Mouse (Mus musculus): ENCODE measurements around the gene Prss12.

Prss12 gene

GRCm38 (mm10) chr3:123446708-123447537 lies at the start of gene Prss12:
Gene Prss12, plus strand, starts transcription at chr3:123446913.
- DNase-seq = peak; percentile 38 to 67

- no peak for DNase-seq
These were observed 48.9 kb upstream of the Prss12 start for GRCm38 (mm10) chr3:123397562-123398481.

- DNase-seq = no peak
These were observed 41.8 kb upstream of the Prss12 start for GRCm38 (mm10) chr3:123404945-123405344.

- no peak for DNase-seq
These were observed 34.7 kb upstream of the Prss12 start for GRCm38 (mm10) chr3:123411821-123412578.

DNA sequence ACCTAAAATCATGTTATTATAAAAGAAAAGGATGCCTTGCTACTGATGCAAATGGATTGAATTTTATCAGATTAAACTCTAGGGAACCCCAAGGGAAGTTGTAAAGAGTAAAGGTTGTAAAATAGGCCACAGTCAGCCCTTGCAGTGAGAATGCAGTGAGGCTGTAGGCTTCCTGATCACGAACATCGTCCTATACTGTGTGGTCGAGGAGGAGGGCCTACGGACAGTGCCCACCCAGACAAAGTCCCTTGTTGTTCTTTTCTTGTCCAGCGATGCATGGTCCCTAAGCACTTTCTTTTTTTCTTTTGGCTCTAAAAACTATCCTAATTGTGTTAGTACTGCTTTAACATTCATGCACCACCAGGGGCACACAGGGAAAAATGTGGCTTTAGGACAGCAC lies 33.5 kb upstream of the Prss12 start:
- DNase-seq = no peak

GRCm38 (mm10) chr3:123425647-123426046 lies 21.1 kb upstream of the Prss12 start:
- no peak for DNase-seq

DNA sequence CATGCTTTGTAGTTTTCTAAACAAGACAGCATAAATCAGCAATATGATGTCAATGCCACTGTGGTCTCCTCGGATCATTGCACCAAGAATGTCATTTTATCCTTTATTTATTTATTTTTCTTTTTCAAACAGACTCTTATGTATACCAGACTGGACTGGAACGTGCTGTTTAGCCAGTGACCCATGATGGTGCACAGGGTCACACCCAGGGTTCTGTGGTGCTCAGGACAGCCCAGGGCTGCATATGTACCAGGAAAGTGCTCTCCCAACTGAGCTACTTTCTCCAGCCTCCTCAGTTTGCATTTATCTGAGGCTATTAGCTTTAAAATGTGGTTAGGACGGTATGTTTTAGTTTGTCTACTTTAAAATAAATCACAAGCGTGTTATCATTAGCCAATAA lies 18.7 kb upstream of the Prss12 start:
- no peak for DNase-seq

DNA sequence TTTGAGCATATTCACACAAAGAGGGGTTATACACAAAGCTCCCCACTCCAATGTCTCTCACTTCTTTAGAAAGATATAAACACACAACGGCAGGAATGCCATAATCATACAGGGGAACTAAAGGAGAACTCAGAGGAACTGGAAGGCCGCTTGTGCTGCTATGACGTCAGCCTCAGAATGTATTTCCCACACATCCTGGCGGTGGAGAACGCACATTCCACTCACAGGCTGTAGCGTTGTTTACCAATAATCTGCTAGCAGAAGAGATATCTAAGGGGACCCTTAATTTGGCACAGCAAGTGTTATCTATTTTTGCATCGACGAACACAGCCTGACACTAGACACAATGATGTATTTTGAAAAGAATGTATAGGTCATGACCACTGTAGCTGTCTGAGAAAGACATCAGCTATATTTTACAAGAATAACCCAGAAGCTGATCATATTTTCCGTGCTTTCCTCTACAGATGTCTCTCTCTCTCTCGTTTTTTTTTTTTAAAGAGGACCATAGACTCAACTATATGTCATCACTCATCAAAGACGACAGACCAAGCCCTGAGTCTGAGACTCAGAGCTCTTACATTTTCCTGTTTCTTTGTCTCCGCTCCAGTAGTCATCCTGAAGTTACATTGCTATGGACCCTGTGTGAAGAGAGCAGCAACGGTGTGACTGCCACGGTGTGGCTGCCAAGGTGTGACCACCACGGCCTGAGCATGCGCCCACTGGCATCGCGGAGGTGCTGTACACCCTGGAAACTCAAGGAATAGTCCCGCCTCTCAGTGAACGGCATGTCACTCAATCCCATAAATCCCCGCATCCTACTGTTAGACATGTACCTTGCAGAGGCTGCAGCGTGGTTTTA lies 16.9 kb upstream of the Prss12 start:
- no peak for DNase-seq

- no peak for DNase-seq
These were observed 14.6 kb upstream of the Prss12 start for GRCm38 (mm10) chr3:123431951-123432674.

- DNase-seq = no peak
These were observed 13.4 kb upstream of the Prss12 start for GRCm38 (mm10) chr3:123433362-123433761.

- no peak for DNase-seq
These were observed 9.1 kb upstream of the Prss12 start for GRCm38 (mm10) chr3:123437608-123438007.

GRCm38 (mm10) chr3:123440490-123440889 lies 6.2 kb upstream of the Prss12 start:
- DNase-seq = no peak

DNA sequence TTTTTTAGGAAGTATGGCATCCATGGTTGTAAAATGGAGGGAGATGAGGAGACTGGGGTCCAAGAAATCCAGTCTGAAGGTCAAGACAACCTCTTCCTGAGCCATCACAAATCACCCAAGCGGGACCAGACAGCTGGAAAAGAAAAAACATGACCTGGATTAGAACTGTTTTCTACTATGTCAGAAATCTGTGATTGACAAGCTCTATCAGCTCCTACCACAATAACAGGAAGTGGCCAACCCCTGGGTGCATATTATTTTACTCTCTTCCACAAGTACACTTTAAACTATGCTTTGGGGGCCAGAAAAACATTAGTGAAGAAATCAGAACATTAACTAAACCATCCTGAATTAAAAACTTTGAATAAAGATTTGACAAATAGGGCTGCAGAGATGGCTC lies 2.2 kb upstream of the Prss12 start:
- DNase-seq = no peak

DNA sequence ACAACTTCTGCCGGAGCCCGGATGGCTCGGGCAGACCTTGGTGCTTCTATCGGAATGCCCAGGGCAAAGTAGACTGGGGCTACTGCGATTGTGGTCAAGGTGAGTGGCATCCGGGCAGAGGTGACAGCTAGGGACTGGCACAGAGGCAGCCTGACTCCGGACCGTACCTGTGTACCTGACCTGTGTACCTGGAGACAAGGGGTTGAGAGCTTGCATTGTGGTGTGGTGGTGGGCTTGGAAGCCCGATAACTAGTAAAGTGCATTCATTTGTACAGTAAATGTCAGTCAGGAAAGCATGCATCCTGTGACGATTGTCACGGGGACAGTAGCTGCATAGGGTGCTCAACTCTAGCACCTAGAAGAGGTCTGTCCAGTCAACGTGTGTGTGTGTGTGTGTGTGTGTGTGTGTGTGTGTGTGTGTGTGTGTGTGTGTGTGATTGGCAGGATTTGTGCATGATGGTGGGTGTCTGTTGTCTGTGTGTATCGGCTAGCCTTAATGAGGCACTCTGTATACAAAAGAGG lies 886 bp downstream of the Prss12 start:
- DNase-seq = peak in 1 of 2 experiments; percentile 32

GRCm38 (mm10) chr3:123448096-123448495 lies 1.4 kb downstream of the Prss12 start:
- no peak for DNase-seq

- DNase-seq = no peak
These were observed 3.4 kb downstream of the Prss12 start for GRCm38 (mm10) chr3:123450107-123450506.

GRCm38 (mm10) chr3:123452904-123453303 lies 6.2 kb downstream of the Prss12 start:
- no peak for DNase-seq

DNA sequence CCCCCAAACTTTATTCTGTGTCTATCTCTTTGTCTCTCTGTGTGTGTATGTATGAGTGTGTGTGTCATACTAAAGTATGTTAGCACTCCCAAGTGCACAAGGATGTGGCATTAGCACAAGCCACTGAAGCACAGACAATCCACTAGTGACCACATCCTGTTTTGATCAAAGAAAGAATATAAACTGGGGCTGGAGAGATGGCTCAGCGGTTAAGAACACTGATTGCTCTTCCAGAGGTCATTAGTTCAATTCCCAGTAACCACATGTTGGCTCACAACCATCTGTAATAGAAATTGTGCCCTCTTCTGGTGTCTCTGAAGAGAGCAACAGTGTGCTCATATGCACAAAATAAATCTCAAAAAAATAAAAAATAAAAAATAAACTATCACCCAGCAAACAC lies 12.8 kb downstream of the Prss12 start:
- DNase-seq = no peak

DNA sequence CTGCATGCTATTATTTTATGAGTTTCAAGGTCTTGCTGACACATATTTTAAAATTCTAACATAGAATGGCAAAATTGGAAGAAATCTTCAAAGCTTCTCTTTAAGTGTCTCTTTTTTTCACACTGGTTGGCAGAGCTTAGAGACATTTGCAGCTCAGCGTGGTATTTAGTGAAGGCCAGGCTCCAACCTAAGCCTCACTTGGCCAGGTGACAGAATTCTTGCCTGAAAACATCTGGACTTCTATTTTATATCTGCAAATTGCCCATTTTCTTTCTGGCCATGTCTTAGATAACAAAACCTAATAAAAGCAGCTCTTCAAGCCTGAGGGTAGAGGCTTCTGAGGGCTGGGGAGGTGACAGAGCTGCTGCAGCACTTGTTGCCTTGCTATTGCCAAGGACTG lies 13.7 kb downstream of the Prss12 start:
- no peak for DNase-seq

- DNase-seq = no peak
These were observed 15.6 kb downstream of the Prss12 start for GRCm38 (mm10) chr3:123462264-123462663.

DNA sequence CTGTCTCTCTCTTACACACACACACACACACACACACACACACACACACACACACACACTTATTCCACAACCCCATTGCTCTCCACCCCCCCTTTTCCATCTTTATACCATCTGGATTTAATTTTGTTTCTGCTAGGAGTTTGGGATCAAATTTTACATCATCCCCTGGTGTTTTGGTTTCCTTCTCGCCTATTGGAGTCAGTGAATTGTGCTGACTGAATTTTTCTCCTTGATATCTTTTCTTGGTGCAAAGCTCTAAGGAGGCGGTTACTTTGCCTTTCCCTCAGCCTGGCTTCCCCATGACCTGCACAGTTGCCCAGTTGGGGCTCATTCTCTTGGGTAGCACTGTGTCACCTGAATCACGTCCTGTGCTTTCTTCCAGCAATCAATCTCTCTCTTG lies 30.1 kb downstream of the Prss12 start:
- DNase-seq = no peak

Measured in cerebellum, postnatal 25 days (tissue).